Mouse (Mus musculus) G1E (cell line): Measurements from ENCODE around the gene Lrrc10.

ENCODE experiments used
- CTCF ChIP-seq: IDR thresholded peaks from 2 replicates; pipeline ENCODE4 v1.5.1; 2012; ENCODE audit warnings: low read depth, low read length, inconsistent platforms, mixed read lengths
- GATA1 ChIP-seq: IDR thresholded peaks from 2 replicates; pipeline ENCODE4 v1.6.1; 2012; ENCODE audit warnings: borderline replicate concordance, low read length, inconsistent platforms, mixed read lengths
- POLR2AphosphoS5 ChIP-seq: IDR thresholded peaks from 2 replicates; pipeline ENCODE4 v1.6.1; 2012; ENCODE audit warnings: low read depth, low read length, inconsistent platforms; ENCODE audit not compliant: insufficient replicate concordance

DNA sequence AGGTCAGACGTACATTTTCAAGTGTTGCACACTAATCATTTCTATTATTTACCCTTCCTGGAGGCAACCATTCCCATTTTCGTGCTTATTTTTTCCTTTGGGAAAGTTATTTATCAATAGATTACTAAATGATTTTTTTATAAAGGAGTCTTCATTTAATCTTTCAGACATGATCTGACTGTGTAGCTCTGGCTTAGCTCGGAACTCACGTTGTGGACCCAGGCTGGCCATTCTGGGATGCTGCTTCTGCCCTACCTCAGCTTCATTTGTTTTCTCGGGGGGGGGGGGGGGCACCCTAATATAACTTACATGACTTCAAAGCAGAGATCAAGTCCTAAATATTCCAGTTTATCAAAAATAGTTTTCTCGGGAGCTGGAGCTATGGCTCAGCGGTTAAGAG, 18.9 kb downstream of the Lrrc10 start:
- no peak for TF ChIP-seq CTCF
- TF ChIP-seq POLR2AphosphoS5 = no peak
- TF ChIP-seq GATA1 = no peak
